Mouse (Mus musculus) bone marrow, adult 2 months (tissue): ENCODE results near the gene Gm44973.
A peak's percentile ranks its signal among the peaks of the same experiment; 100 is the strongest.

Experiments
- CTCF ChIP-seq: fragments of 200-500 bp; IDR thresholded peaks from 2 replicates; pipeline ENCODE4 v1.5.1; 2011; ENCODE audit warnings: low read length, control low read depth; ENCODE audit not compliant: control insufficient read depth, insufficient read depth
- POLR2A ChIP-seq: fragments of 200-500 bp; IDR thresholded peaks from 2 replicates; pipeline ENCODE4 v1.6.1; 2011; ENCODE audit warnings: low read depth, mild to moderate bottlenecking, control low read depth, low read length, borderline replicate concordance; ENCODE audit not compliant: control insufficient read depth

GRCm38 (mm10) chr7:5015118-5016001 is at the start of gene Gm44973:
- TF ChIP-seq CTCF (no peak), POLR2A (peak; percentile 37; the same call in 1 of the 2 replicates)
